Mouse (Mus musculus): Measurements from ENCODE around the gene Fbxo48.

- TF ChIP-seq CHD2 (IDR thresholded peaks at IDR 0.05; ENCODE audit: low read depth, low read length) (no peak), ZC3H11A (IDR thresholded peaks at IDR 0.05; ENCODE audit: borderline replicate concordance, low read depth, low read length) (no peak), MAFK (IDR thresholded peaks at IDR 0.05; ENCODE audit: insufficient read depth, low read depth, low read length) (no peak)
These were observed 20.9 kb downstream of the Fbxo48 start for GRCm38 (mm10) chr11:16972027-16972426.
